Mouse (Mus musculus) forelimb bud, embryonic 11.5 days (tissue): Measurements from ENCODE around the gene Slc44a4.
"Not testable (repeated sequence)": the region's sequence is repeated elsewhere in the genome, so short reads cannot be mapped to it uniquely, and the experiment has no call there.

Experiments
- DNase-seq: peaks from one replicate; pipeline ENCODE4 v3.0.0-alpha.2; 2012; ENCODE audit warnings: low read depth, low spot score

Slc44a4 gene

GRCm38 (mm10) chr17:34899053-34899889, 15.0 kb upstream of the Slc44a4 start:
- no peak for DNase-seq

DNA sequence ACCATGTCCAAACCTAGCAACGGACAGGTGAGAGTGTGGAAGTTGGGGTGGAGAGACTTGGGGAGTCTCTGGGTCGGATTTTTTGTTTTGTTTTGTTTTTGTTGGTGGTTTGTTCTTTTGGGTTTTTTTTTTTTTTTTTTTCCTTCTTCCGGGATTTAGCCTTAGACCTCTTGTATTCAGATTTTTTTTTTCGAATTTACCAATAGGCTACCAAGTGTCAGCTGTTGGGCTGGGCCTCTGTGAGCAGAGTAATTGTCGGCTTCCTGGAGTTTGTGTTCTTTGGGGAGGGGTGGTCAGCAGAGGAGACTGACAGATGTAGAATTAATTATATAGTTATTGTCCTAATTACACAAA, 14.4 kb upstream of the Slc44a4 start:
- DNase-seq: no peak

DNA sequence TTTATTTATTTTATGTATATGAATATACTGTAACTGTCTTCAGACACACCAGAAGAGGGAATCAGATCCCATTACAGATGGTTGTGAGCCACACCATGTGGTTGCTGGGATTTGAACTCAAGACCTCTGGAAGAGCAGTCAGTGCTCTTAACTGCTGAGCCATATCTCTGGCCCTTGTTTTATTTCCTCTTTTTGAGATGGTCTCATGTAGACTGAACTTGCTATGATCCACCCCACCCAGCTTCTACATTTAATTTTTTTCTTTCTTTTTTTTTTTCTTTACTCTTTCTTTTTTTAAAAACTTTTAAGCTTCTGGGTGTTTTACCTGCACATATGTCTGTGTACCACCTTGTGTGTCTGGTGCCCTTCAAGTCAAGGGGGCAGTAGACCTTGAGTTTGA, 13.4 kb upstream of the Slc44a4 start:
- DNase-seq: not testable (repeated sequence)

GRCm38 (mm10) chr17:34901948-34902347, 12.3 kb upstream of the Slc44a4 start:
- not testable (repeated sequence) for DNase-seq

DNA sequence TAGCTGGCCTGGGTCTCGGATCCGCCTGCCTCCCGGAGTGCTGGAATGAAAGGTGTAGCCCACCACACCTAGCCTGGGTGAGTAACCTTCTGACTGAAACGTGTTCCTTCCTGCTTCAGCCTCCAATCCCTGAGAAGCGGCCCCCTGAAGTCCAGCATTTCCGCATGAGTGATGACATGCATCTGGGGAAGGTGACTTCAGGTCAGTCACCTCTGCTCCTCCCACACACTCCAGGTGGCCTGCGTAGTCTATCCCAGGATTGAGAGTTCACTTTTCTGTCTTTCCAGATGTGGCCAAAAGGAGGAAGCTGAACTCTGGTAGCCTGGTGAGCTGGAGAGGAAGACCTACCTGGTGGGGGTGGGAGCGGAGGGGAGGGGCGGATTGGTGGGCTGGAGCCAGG, 11.4 kb upstream of the Slc44a4 start:
- no peak for DNase-seq

- DNase-seq: no peak
Measured at GRCm38 (mm10) chr17:34910982-34911381, 3.3 kb upstream of the Slc44a4 start.

GRCm38 (mm10) chr17:34911945-34912351, 2.3 kb upstream of the Slc44a4 start:
- DNase-seq: peak; percentile 76

DNA sequence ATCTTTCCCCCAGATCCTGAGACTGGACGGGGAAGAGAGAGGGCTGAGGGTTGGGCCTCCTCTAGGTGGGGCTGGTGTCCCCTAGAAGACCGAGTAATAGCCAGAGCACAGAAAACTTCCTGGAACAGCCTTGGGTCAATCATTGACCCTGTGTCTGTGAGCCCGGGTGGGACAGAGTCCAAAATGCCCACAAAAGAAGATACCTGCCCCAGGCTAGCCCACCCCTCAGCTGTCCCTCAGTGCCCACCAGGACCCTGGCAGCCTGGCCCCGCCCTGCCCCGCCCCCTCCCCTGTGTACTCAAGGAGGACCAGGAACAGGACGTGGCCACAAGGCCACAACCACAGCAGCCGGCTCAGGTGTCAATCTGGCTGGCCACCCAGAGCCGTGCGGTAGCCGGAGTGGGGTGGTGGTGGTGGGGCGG, 1.2 kb downstream of the Slc44a4 start:
- DNase-seq: no peak

- no peak for DNase-seq
Measured at GRCm38 (mm10) chr17:34916316-34916715, 2.0 kb downstream of the Slc44a4 start.

DNA sequence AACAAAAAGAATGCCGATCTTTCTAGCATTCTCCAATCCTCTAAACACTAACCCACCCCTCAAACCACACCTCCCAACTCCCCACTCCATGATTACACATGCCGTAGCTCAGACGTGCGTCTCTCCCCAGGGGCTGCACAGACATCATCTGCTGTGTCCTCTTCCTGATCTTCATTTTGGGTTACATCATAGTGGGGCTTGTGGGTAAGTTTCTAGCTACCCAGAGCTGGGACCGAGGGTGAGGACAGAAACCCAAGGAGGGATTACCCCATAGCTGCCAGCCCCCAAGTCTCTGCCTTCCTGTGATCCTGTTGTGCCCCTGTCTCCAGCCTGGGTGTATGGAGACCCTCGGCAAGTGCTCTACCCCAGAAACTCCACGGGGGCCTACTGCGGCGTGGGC, 2.9 kb downstream of the Slc44a4 start:
- DNase-seq: no peak

- no peak for DNase-seq
Measured at GRCm38 (mm10) chr17:34922939-34923338, 8.7 kb downstream of the Slc44a4 start.

GRCm38 (mm10) chr17:34924258-34924657, 10.0 kb downstream of the Slc44a4 start:
- no peak for DNase-seq

DNA sequence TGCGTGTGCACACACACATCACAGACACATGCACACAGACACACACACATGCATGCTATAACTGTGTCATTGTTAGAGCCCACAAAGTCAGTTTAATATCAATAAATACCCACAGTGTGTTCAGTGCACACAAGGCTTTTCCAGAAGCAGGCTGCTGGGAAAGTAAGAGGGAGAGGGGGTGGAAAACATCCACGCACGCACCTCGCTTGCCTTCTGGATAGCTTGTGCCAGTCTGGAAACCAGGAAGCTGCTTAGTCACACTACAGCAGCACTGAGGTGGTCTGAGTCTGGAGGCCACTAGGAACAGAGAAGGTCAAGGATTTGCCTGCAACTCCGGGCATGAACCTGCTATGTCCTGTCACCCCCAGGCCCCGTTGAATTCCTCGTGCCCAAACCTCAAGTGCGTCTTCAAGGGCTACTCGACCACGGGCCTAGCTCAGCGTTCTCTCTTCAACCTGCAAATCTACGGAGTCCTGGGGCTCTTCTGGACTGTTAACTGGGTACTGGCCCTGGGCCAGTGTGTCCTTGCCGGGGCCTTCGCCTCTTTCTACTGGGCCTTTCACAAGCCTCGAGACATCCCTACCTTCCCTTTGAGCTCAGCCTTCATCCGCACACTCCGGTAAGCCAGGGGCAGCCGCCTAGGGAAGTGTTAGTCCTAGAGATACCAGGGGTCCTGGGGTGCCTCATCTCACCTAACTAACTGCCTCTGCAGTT, 13.2 kb downstream of the Slc44a4 start:
- DNase-seq: no peak

DNA sequence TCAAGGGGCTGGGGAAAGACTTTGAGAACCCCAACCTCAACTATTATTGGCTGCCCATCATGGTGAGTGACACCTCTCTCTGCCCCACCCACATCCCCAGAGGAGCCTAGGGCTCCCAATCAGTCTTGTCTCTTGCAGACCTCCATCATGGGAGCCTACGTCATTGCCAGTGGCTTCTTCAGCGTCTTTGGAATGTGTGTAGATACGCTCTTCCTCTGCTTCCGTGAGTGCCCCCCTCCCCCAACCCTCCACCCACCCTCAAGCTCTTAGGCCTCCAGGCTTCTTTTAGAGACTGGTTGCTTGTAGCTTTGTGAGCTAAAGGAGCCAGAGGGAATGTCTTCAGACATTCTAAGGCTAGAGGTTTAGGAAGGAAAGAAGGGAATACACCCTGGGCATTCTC, 14.6 kb downstream of the Slc44a4 start:
- DNase-seq: no peak

DNA sequence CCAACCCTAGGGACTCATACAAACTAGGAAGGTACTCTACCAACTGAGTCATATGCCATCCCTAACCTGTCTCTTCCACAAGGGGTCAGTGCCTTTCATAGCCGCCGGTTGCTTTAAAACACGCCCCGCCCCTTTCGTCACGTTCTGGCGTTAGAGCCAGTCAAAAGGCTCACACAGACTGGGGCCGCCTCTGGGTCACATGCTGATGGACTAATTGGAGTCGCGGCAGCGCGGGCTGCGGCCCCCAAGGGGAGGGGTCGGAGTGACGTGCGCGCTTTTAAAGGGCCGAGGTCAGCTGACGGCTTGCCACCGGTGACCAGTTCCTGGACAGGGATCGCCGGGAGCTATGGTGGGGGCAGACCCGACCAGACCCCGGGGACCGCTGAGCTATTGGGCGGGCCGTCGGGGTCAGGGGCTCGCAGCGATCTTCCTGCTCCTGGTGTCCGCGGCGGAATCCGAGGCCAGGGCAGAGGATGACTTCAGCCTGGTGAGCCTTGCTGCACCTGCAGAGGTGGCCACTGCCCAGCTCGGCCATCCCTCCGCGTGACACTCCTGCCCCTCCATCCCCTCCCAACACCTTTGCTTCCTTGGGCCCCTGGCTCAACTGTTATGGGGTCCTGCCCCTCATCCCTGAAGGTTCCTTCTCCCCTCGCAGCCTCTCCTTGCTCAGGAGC, 16.9 kb downstream of the Slc44a4 start, which contains the start of gene Neu1:
Neu1 (plus strand) TSS at position 193 of the 674 bp plus-strand sequence.
- DNase-seq: peak; percentile 95

DNA sequence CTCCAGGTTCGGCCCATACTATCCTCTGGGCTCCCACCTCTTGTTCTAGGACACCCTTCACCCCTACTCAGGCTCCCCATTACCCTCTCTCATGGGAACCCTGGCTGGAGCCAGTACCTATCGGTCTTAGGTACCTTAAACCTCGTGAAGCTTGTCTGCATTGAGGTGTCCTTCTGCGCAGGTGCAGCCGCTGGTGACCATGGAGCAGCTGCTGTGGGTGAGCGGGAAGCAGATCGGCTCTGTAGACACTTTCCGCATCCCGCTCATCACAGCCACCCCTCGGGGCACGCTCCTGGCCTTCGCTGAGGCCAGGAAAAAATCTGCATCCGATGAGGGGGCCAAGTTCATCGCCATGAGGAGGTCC, 17.5 kb downstream of the Slc44a4 start:
- no peak for DNase-seq

DNA sequence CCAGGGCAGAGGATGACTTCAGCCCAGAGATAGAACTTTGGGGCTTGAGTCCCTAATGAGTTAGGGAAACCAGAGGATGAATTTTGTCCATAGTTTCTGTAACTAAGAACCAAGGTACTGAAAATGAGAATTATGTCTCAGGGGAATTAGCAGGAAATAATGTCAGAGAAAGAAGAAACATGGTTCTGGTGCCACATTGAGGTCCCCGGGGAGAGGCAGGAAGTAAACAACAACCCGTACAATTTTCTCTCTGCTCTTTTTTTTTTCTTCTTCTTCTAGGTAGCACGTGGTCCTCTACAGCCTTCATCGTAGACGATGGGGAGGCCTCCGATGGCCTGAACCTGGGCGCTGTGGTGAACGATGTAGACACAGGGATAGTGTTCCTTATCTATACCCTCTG, 18.0 kb downstream of the Slc44a4 start:
- no peak for DNase-seq

DNA sequence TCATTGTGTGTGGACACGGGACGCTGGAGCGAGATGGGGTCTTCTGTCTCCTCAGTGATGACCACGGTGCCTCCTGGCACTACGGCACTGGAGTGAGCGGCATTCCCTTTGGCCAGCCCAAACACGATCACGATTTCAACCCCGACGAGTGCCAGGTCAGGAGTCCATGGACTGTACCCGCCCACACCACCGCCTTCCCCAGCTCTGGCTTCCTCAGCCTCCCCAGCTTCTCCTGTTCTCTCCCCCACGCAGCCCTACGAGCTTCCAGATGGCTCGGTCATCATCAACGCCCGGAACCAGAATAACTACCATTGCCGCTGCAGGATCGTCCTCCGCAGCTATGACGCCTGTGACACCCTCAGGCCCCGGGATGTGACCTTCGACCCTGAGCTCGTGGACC, 19.8 kb downstream of the Slc44a4 start:
- no peak for DNase-seq

DNA sequence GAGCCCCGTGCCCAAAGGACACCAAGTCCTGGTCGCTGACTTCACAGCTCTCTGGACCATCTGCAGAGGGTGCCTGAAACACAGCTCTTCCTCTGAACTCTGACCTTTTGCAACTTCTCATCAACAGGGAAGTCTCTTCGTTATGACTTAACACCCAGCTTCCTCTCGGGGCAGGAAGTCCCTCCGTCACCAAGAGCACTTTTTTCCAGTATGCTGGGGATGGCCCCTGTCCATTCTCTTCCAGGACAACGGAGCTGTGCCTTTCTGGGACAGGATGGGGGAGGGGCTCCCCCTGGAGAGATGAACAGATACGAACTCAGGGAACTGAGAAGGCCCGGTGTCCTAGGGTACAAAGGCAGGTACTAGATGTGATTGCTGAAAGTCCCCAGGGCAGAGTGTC, 20.6 kb downstream of the Slc44a4 start:
- no peak for DNase-seq

GRCm38 (mm10) chr17:34937960-34938505, 23.8 kb downstream of the Slc44a4 start:
- DNase-seq: no peak

DNA sequence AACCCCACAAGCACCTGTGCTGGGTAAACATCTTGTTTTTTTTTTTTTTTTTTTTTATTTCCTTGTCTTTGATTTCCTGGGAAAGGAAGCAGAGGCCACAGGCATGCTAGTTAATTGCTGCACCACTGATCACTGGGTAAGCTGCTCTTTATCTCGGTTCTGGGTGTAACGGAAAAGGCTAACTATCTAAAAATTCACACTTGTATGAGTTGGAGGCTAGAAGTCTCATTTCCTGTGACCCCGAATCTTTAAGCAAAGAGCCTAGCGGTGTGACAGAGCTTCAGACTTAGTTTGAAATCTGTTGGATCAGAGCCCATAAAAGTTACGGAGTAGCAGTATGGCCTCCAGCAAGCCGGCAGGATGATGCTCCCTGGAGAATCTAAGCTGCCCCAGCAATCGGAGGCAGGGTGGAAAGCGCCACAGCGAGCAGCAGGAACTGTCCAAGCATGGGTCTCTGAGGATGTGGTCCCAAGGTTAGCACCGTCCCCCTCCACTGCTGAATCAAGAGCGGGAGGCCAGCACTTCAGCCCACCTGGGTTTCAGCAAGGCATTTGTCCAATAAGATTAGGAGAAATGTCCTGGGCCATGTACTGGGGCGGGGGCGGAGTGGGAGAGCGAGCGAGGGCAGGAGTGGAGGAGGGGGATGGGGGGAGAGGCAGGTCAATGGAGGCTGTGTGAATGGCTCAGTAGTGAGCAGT, 27.2 kb downstream of the Slc44a4 start:
- DNase-seq: no peak
